Mouse (Mus musculus) forebrain, embryonic 15.5 days (tissue): ENCODE results near the gene Slc35e4. TPM values are rescaled to one million over a fixed set of nuclear protein-coding genes. Genes with fewer than 3 reads are reported as not detected.

Experiments used
- ATAC-seq: fragments of 200-750 bp; cut with Nextera tagmentation; replicated peaks from 2 replicates; pipeline ENCODE4 v1.8.0; 2017; ENCODE audit warnings: mild to moderate bottlenecking, moderate TSS enrichment, moderate library complexity
- H3K27ac ChIP-seq: fragments of 300-500 bp; sonication (generic); replicated peaks from 2 replicates; pipeline ENCODE4 v1.5.1; 2015; ENCODE audit warnings: mild to moderate bottlenecking, inconsistent platforms
- H3K27me3 ChIP-seq: fragments of 300-500 bp; sonication (generic); 2 replicates; pipeline ENCODE4 v1.6.1; 2015; ENCODE audit warnings: inconsistent platforms
- H3K36me3 ChIP-seq: fragments of 300-500 bp; sonication (generic); 2 replicates; pipeline ENCODE4 v1.6.1; 2015; ENCODE audit warnings: mild to moderate bottlenecking, inconsistent platforms
- H3K4me1 ChIP-seq: fragments of 300-500 bp; sonication (generic); 2 replicates; pipeline ENCODE4 v1.6.1; 2015; ENCODE audit warnings: inconsistent platforms
- H3K4me2 ChIP-seq: fragments of 300-500 bp; sonication (generic); replicated peaks from 2 replicates; pipeline ENCODE4 v1.6.1; 2015; ENCODE audit warnings: mild to moderate bottlenecking, inconsistent platforms
- H3K4me3 ChIP-seq: fragments of 300-500 bp; sonication (generic); 2 replicates; pipeline ENCODE4 v1.5.1; 2015; ENCODE audit warnings: mild to moderate bottlenecking, inconsistent platforms
- H3K9ac ChIP-seq: fragments of 300-500 bp; sonication (generic); replicated peaks from 2 replicates; pipeline ENCODE4 v1.6.1; 2015; ENCODE audit warnings: mild to moderate bottlenecking, inconsistent platforms
- H3K9me3 ChIP-seq: fragments of 300-500 bp; sonication (generic); 2 replicates; pipeline ENCODE4 v1.6.1; 2016; ENCODE audit warnings: inconsistent platforms
- WGBS: fragments of 180-500 bp; shearing (Covaris S2); methylation state at CpG from one replicate; pipeline ENCODE4 v1.1.7; 2015; ENCODE audit warnings: mixed read lengths; 5-methylcytosine and 5-hydroxymethylcytosine counted together
- polyA plus RNA-seq: library from polyadenylated mRNA; unstranded; fragments of >200 nt; fragmentation: Nextera tagmentation; extraction: Ambion mirVana; gene quantifications from 2 replicates; pipeline ENCODE4 v1.2.1, GENCODE M21; 2015

Slc35e4 gene
- polyA plus RNA-seq, 1 experiment from 2014 or later, result 13.2 TPM

DNA sequence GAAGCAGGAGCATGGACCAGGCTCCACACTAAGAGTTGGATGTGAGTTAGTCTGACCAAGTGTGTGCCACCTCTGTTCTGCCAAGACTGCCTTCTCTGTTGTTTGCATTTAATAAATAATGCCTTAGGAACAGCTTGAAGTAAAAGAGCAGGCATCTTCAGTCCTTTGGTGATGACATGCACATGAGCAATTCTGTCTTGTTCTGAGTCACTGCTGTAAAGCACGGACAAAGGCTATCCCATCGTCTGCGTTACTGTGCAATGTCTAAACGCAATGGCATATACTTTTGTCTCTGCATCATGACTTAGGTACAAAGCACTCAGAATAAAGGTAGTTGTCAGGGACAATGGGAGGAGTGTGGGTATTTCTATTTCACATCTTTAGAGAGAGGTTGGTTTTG, 54.7 kb downstream of the Slc35e4 start:
- no peak overlapping the region for H3K27ac ChIP-seq
- no peaks in the 10 kb centered on the region for H3K36me3 ChIP-seq
- no peak overlapping the region for H3K4me2 ChIP-seq
- H3K9me3 ChIP-seq, result no peaks in the 10 kb centered on the region
- ATAC-seq, result no peak
- H3K9ac ChIP-seq, result no peak overlapping the region
- WGBS, result 87% methylated on average over 4 of the region's 4 CpGs
- peaks cover 13% of the 10 kb centered on the region for H3K4me1 ChIP-seq
- H3K4me3 ChIP-seq, result no peak overlapping the region
- H3K27me3 ChIP-seq, result no peaks in the 10 kb centered on the region

DNA sequence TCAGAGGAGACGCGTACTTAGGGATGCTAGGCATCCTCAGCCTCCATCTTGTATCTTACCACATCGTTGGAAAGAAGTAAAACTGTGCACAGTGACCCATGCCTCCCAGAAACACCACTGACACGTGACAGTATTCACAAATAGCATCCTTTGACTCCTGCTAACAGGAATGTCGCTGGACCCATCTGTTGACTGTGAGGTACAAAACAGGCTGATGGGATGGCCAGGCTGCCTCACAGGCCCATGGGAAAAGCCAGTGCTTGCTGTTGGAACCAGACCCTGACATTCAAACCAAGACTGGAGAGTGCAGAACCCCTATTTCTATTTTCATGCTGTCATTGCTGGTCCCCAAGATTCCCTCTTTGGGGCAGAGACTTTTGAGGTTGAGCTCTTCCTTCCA, 56.6 kb downstream of the Slc35e4 start:
- no peak overlapping the region for H3K9ac ChIP-seq
- H3K36me3 ChIP-seq, result no peaks in the 10 kb centered on the region
- H3K4me1 ChIP-seq, result peaks cover 14% of the 10 kb centered on the region
- H3K4me3 ChIP-seq, result no peak overlapping the region
- H3K27me3 ChIP-seq, result no peaks in the 10 kb centered on the region
- ATAC-seq, result no peak
- no peak overlapping the region for H3K27ac ChIP-seq
- WGBS, result 77% methylated on average over 5 of the region's 5 CpGs
- no peaks in the 10 kb centered on the region for H3K9me3 ChIP-seq
- no peak overlapping the region for H3K4me2 ChIP-seq

Other genes with a start within 250 kb of the Slc35e4 start
- 11.9 and 14.6 TPM in 2 replicates for gene Osbp2, start 50.8 kb downstream of the Slc35e4 start, polyA plus RNA-seq
- gene 4921536K21Rik, start 19.6 kb downstream of the Slc35e4 start, polyA plus RNA-seq, result 0.57 and 0.61 TPM in 2 replicates
- gene Dusp18, start 19.4 kb downstream of the Slc35e4 start, polyA plus RNA-seq, result 35.4 and 38.3 TPM in 2 replicates
- gene Tcn2, start 17.5 kb upstream of the Slc35e4 start, polyA plus RNA-seq, result 14.1 and 15.3 TPM in 2 replicates
- gene Pes1, start 49.3 kb upstream of the Slc35e4 start, polyA plus RNA-seq, result 70.5 and 71.6 TPM in 2 replicates
- gene 4930556J24Rik, start 62.1 kb upstream of the Slc35e4 start, polyA plus RNA-seq, result not detected in 2 replicates
- 1.5 and 2.0 TPM in 2 replicates for gene Gal3st1, start 69.0 kb upstream of the Slc35e4 start, polyA plus RNA-seq
- gene Sec14l4, start 116.8 kb upstream of the Slc35e4 start, polyA plus RNA-seq, result not detected in 2 replicates
- gene Sec14l3, start 150.2 kb upstream of the Slc35e4 start, polyA plus RNA-seq, result 0.75 and 0.91 TPM in 2 replicates
- 7.3 and 7.7 TPM in 2 replicates for gene Mtfp1, start 180.8 kb upstream of the Slc35e4 start, polyA plus RNA-seq
- 1.5 and 2.4 TPM in 2 replicates for gene Sec14l2, start 208.8 kb upstream of the Slc35e4 start, polyA plus RNA-seq
- 47.2 and 49.7 TPM in 2 replicates for gene Rnf215, start 220.5 kb upstream of the Slc35e4 start, polyA plus RNA-seq
- 6.7 and 6.9 TPM in 2 replicates for gene Ccdc157, start 245.6 kb upstream of the Slc35e4 start, polyA plus RNA-seq
- gene Sf3a1, start 245.7 kb upstream of the Slc35e4 start, polyA plus RNA-seq, result 51.9 and 55.0 TPM in 2 replicates